Mouse (Mus musculus): ENCODE results near the gene Gna13.

Gna13 gene

DNA sequence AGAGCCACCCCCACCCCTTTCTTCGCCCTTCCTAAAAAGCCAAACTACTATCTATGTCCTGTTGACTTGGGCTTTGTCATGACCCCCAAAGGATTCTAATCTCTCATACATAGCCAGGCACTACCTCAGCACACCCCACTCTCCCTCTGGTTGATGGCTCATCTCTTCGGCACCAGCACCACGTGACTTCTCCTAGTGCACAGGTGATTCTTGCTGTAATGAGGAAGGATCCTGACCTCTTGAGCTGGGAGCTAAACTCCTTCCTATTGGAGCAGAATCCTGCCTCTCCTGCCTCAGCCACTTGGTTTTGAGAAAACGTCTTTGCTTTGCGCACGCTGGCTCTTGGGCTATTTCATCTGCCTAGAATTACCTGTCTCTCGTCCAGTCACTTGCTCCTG is 12.3 kb upstream of the Gna13 start:
- peak; percentile 64 for DNase-seq

DNA sequence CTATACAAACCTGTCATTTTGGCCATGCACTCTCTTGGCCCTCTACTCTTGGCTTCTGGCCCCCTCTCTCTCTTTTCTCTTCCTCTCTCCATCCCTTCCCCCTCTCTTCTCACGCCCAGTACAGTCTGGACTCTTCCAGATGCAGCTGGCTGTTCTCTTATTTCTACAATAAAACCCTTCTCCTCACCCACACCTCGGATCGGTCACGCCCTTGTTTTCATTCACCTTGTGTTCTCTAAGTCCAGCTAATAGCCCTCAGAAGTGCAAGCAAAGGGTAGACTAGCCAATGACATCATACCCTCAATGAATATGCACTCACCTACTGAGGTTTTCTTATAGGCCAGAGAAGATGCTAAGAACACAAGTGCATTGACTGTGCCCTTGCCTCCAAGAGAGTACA is 11.1 kb upstream of the Gna13 start:
- no peak for DNase-seq

DNA sequence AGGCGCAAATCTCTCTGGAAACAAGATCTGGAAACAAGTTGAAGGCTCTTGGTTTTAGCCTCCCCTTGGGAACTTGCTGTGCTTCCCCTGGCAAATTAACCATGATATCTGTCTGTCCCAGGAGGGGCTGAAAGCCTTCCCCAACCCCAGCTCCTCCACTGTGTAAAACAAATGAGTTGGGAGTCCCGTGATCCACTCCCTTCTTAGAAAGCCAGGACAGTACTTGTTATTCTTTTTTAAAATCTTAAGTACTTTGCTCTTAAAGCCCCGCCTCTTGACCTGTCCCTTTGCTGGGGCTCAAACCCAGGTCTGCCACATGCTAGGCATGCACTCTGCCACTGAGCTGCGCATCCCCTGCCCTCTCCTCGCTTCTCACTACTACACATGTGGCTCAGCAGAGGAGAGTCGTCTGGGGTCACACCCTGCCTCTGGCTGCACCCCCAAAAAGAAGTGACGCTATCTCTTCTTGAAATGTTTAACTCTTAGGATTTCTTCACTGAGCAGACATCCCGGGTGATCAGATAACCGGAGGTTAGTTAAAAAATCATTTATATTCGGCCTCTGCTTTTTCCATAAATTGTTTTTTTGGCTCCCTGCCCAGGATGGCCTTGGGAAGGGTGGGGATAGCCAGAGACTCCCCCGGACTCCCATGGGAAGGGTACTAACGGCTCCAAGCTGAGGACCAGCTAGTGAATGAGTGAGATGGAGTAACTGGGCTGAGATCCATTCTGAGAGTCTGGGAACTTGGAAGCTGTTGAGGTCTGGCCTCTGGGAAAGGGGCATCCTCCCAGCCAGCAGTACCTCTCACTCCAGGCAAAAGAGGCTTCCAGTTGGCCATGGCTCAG is 9.0 kb upstream of the Gna13 start:
- DNase-seq = no peak

DNA sequence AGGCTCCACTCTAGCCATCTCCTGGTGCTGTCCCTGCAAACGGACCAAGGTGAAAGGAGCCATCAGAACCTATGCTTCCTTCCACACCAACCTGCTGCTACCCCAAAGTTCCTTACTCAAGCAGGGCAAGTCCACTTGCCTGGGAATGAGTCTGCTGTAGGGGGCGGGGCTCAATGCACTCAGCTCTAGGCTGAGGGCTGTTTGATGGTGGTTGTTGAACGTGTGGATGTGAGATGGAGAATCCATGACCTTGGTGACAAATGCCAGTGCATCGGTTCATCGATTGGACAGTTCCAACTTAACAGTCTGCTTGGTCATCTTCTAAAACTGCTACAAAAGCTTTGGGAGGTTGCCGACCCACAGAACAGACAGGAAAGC is 8.4 kb upstream of the Gna13 start:
- DNase-seq = no peak

DNA sequence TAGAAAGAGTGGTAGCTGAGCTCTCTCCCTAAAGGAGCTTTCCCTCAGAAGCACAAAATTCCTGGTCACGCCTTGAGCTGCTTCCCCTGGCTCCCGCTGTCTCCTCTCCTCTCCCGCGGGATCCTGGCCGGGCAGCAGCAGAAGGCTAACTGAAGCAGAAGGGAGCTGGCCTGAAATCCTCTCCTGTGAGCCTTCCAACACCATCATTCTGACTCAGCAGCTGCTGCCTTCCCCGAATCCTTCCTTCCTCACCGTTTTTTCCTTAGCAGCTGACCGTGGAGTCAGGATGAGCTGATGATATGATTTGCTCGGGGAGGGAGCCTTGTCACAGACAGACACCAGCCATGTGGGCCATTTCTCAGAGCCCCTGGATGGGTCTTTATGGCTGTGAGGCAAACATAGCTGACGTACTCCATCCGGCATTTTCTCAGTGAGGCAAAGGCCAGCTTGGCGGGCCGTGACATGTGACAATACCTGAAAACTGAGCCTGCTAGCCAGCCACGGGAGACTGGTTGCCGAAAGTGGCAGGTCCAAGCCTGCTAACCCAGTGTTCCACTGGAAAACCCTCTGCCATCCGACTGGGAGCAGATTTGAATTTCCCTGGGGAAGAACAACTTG is 6.8 kb upstream of the Gna13 start:
- peak; percentile 38 for DNase-seq

DNA sequence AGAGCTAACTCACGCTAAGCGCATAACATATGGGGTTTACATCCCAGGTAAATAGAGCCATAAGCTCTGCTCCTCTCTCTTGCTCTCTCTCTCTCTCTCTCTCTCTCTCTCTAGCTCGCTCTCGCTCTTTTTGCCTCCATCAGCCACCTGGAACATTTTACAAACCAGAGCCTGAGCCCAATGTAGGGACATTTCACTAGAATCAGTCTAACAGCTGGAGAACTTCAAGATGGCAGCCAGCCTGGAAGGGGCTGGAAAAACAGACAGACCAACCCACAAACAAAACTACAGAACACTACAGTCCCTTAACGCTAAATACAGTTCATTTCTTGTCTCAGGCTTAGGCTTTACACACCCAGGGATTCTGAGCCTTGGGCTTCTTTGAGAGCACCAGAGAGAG is 5.5 kb upstream of the Gna13 start:
- peak; percentile 6 for DNase-seq

DNA sequence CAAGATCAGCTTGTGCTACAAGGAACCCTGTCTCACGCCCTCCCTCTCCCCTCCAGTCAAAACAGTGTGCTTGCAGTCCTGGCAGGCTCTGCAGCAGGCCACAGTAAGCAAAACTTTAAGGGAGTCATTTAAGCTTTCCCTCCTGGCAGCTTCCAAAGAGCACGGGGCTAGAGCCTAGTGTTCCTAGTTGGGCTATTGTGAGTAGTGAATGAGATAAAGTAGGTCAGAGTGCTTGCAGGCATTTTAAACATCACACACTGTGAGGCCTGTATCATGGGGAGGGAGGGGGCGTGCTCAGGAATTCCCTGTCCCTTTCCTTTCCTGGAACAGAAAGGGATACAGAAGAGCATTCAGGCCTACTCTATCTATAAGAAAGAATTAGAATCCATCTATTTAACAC is 4.1 kb upstream of the Gna13 start:
- no peak for DNase-seq

DNA sequence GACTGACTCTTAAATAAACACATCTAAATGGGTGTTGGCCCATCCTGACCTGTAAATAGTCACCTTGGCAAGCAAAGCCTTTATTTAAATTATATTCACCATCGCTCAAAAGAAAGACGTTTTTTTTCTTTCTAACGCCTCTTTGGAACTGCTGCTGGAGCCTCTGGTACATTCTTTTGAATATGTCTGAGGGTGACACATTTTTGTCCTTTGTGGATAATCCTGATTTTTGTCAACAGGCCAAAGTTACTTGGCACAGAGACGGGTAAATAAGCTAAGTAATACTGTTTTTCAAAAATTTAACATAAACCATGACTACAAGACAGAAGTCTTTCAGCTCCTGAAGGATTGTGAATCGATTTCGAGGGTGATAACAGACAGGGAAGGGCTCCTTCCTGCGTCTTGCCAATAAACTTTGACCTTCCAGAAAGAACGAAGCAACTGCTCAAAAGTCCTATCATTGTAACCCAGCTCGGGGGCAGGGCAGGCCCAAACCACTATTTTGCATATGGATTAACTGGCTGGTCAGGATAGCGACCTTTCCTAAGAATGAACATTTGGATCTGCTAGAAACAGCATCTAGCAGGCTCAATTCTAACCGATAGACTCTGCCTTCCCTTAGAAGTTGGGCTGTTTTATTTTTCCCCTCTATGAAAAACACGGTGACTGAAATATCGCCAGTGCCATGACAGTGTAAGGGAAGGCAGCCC is 3.4 kb upstream of the Gna13 start:
- DNase-seq = no peak

DNA sequence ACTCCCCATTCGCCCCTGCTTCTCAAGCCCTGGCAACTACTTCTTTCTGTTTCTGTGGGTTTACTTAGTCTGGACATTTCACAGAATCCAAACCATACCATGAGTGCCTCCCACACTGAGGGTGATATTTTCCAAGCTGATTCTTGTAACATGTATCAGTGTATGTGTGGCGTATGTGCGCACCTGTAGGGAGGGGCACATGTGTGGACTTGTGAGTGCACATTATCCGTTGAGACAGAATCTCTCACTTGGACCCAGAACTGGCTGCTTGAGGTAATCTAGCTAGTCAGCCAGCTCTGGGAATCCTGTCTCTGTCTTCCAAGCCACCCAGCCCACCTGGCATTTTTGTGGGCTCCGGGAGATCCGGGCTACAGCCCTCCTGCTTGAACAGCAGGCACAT is 2.5 kb upstream of the Gna13 start:
- no peak for DNase-seq

DNA sequence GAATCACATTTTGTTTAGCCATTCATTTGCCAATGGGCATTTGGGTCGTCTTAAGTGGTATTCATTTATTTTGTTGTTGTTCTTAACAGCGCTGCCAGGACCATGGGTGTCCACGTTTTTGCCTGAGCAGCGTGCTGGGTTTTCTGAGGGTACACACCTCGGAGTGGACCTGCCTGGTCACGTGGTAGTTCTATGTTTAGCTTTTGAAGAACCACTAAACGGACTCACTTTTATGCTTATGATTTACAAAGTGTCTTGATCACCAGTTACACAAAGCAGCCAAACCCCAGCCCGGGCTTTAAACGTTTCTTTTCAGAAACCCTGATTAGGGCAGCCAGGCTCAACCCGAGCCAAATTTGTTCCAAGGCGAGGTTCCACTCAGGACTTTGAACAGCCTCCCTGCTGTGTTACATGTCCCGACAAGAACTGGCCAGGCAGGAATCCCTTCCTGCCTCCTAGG is 2.0 kb upstream of the Gna13 start:
- peak; percentile 74 for DNase-seq

DNA sequence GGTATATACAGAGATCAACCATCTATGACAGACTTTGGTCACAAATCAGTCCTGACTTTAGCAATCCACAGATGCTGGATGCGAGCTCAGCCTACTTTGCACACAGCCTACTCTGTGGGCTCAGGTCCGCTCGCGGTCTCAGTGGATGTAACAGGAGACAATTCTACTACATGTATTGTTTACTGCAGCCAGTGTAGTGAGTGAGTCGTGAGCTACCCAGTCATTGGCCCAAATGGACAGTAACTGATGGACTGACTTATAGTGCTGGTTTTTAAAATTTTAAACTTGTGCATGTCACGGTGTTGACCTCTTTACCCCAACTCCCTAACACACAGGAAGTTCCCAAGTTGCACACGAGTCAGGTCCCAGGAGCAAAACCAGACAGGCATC is 1.4 kb upstream of the Gna13 start:
- DNase-seq = no peak

DNA sequence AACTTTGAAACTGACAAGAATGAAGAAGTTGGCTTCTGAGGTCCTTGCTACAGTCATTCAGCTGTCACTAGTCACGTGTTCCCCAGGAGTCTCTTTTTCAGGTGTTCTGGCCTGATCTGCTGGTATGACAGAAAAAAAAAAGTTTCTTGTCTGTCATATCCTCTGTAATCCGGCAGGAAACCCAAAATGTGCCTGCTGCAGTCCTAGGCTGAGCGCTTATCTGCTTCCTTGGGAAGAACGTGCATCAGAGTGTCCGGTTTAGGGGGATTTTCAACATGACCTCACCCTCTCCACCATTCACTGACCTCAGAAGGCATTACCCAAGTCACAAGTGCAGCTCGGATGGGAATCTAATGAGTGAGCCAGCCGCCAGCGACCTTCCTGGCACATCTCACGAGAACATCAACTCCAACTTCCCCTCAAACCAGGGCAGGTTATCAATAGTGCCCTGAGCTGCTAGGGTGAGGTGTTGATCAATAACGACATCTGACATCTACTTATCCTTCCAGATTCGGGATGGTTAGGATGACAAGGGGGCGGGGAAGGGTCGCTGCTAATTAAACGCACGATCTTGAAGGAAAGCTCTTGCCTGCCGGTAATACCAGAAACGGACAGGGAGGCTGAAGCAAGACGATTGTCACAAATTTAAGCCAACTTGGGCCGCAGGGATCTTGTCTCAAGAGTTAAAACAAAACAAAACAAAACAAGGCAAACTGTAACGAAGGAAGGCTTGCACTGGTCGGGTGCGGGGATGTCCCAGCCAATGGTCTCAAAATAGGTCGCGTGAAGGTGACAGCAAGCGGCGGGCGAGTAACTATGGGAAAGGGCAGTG is 784 bp upstream of the Gna13 start:
- peak; percentile 66 for DNase-seq

DNA sequence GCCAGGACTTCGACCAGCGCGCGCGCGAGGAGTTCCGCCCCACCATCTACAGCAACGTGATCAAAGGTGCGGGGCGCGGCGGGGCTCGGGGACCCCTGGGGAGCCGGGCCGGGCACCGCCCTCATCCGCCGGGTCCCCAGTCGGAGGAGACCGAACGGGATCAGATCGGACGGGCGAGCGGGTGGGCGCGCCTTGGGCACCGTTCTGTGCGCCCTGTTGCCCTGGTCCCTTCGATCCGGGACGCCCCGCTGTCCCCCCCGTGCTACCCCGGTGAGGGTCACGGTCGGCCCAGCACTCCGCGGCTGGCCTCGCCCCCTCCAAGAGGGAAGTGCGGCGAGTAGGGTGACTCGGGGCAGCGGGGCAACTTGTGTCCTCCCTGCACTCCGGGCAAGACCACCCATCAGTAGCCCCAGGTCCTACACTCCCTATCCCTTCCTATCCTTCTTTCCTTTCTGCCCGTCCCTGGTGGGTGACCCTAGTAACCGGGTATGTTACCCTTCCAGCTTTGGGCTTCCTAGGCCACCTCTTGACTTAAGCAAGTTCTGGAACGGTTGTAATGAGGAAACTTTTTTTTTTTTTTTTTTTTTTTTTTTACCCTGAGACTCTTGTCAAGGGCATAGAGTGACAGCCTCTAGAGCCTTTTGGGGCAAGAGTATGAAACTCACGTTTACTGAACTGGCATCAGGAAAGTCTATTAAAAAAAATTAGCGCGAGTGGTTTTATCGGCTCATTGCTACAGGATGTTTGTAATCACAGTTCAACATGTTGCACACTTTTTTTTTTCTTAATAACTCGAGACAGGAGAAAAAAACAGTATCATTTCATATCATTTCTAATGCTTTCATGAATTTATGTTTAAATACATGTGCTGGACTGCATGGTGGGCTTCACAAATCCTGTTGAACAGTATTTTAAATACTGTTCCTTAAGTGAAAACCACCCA is 831 bp downstream of the Gna13 start:
- DNase-seq = peak; percentile 63

DNA sequence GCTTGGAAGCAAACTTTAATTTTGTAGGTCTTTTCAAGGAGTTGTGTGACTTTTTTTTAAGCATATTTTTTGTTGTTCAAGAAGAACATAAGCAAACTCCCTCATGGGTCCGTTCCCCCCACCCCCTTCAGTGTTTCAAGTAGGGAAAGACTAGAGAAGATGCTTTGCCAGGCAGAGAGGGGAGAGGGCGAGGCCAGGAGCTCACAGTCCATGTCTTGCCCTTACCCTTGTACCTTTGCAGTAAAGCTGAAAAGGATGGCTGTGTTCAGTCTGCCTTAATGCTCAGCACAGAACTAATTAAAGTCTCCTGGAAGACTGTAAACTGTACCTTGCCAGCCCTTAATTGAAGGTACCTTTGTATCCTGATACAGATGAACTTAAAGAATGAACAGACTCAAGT is 1.7 kb downstream of the Gna13 start:
- DNase-seq = peak; percentile 56

DNA sequence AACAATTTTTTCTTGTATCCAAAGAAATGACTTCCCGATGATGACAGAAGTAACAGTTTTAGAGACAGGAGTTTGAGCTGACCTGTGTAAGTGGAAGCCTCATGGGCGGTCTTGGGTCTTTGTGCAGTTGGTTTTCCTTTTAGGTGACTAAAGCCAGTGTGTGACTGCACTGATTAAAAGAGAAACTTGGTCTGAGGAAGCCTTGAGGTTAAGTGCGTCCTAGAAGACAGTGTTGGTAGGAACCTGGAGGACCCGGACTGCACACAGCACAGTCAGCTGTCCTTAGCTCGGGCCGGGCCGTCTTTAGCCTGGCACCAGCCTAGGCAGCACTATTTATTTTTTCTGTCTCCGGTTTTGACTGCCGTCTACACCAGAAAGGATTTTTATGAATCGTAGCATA is 2.2 kb downstream of the Gna13 start:
- no peak for DNase-seq

DNA sequence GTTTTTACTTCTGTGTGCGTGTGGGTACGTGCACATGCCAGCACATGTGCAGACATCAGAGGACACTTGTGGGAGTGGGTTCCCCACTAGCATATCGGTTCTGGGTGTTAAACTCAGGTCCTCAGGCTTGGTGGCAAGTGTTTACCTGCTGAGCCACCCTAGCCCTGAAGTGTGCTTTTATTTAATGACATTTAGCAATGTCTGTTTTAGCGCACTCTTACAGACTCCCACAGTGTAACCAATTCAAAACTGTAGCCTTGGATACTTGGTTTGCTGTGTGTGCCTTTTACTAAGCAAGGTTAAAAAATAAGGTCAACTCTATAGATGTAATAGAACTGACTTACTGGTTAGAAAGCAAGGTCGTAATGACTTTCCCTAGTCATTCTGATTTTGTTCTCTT is 3.2 kb downstream of the Gna13 start:
- DNase-seq = no peak

DNA sequence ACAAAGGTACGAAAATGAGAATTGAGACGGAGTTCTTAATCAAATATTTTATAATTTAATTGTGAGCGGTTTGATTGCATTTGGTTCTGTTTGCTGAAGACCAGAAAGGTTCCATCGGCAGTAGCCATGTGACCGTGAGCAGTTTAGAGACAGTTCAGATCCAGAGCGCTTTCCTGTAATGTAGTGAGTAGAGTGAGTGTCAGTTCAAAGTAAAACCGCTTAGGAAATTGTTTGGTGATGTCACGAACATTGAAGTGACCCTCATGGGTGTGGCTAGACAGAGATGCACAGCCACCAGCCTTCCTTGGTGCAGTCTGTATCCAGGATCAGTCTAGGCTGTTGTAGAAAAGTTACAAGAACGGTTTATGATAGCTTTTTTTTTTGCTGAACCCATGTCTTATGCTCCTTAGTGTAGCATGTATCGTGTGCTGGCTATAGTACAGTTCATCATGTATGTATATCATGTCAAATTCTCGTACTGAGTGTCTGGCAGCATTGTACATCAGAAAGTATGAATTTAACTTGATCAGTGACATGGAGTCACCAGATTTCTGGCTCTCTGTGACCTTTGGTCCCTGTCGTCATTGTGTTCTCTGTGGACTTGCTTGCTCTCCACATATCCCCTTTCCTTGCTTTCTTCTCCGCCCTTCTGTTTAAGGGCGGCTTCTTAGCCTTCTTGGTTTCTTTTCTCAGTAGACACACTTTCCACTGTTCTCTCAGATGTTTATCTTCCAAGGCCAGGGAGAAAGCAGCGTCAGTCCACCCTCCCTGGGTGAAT is 4.4 kb downstream of the Gna13 start:
- DNase-seq = no peak

DNA sequence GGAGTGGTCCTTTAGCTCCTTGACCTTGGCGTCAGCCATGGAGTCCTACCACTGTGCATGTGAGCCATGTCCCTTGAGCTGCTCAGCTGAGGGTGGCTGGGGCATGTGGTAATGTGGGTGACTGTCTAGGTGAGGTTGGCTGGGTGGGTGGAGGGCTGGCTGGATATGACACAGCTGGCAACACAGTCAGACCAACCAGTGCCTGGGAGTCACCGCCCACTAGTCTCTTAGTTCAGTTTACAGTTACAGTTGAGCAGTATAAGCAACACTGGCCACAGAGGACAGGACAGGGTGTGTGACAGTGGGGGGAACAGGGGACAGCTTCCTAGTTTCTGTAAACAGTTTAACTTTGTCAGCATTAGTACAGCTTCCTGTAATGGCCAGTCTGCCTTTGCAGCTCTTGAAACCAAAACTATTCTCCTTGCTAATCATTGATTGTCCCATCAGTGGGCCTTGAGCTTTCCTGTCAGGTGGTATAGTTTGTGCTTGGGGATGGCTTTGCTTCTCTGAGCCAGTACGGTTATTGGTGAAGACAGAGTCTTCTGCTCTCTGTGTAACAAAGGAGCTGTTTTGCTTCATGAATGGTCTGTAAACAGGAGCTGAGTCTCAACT is 6.5 kb downstream of the Gna13 start:
- peak; percentile 63 for DNase-seq

DNA sequence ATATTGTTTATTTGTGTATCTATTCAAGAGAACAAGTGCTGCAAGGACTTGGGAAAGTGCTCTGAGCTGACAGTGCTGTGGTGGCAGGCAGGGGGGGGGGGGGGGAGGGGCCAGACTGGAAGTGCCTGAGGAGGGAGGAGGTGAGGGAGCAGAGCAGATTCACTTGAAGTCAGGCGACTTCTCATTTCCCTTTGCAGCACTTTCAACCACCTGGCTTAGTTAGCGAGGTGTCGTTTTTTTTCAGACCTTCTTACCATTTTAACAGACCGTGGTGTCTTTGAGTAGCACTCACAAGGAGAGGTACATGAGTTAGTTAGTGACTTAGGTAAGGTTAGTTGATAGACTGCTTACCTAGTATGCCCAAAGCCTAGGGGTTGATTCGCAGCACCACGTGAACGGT is 12.8 kb downstream of the Gna13 start:
- DNase-seq = no peak

DNA sequence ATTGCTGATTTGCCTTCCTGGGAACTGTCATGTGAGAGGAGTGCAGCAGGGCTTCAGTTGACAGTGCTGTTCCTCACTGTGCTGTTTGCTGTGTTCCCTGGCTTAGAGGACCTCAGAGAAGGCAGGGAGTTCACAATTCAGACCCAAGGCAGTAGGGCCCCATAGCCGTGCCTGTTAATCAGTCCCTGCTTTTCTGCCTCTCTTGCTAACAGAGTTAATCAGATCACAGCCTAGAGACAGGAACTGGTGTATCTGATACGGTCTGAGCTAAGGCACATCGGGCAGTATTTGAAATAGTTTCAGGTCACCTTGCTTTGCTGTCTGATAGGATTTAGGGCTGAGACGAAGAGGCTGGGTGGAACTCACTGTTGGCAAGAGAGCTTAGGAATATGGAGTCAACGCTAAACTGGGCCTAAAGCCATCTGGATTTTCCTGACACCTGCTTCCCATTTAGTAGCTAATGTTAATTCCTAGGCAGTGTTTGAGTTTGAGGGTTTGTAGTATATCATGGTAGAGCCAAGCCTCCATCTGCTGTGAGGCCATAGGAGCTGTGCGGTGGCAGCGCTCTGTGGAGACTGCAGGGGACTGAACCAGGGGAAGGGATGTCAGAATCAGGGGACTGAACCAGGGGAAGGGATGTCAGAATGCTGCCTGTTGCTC is 14.0 kb downstream of the Gna13 start:
- no peak for DNase-seq

All from kidney, adult 9 months (tissue).